Mouse (Mus musculus): ENCODE results near the gene H2al1b.
A peak's percentile ranks its signal among the peaks of the same experiment; 100 is the strongest.
"Not testable (repeated sequence)": the region's sequence is repeated elsewhere in the genome, so short reads cannot be mapped to it uniquely, and the experiment has no call there.

Gene H2al1b

GRCm38 (mm10) chrX:11302132-11302531 is at the start of gene H2al1b:
TSS of gene H2al1b (plus strand) at chrX:11302432.
- DNase-seq, result not testable (repeated sequence)

- DNase-seq, result peak in 1 of 2 experiments; percentile 42
Observed at GRCm38 (mm10) chrX:11254062-11254461, 48.2 kb upstream of the H2al1b start.

GRCm38 (mm10) chrX:11254521-11255207 is 47.6 kb upstream of the H2al1b start:
- peak in 1 of 2 experiments; percentile 12 for DNase-seq

GRCm38 (mm10) chrX:11255564-11256360 is 46.5 kb upstream of the H2al1b start:
- no peak for DNase-seq

- no peak for DNase-seq
Observed at GRCm38 (mm10) chrX:11264918-11265317, 37.3 kb upstream of the H2al1b start.

GRCm38 (mm10) chrX:11267791-11268190 is 34.4 kb upstream of the H2al1b start:
- DNase-seq, result peak; percentile 35 to 46

GRCm38 (mm10) chrX:11269074-11269473 is 33.2 kb upstream of the H2al1b start:
- DNase-seq, result no peak

GRCm38 (mm10) chrX:11273190-11273589 is 29.0 kb upstream of the H2al1b start:
- no peak for DNase-seq

GRCm38 (mm10) chrX:11277083-11277482 is 25.1 kb upstream of the H2al1b start:
- DNase-seq, result no peak

GRCm38 (mm10) chrX:11280741-11281140 is 21.5 kb upstream of the H2al1b start:
- no peak for DNase-seq

GRCm38 (mm10) chrX:11288306-11288882 is 13.8 kb upstream of the H2al1b start:
- peak; percentile 14 to 42 for DNase-seq

- no peak for DNase-seq
Observed at GRCm38 (mm10) chrX:11289244-11289643, 13.0 kb upstream of the H2al1b start.

- DNase-seq, result not testable (repeated sequence)
Observed at GRCm38 (mm10) chrX:11298957-11299356, 3.3 kb upstream of the H2al1b start, which contains the start of gene H2al1a. TSS of gene H2al1a (plus strand) at chrX:11299257.

GRCm38 (mm10) chrX:11305355-11305754 is 3.1 kb downstream of the H2al1b start, which contains the start of gene H2al1c:
TSS of gene H2al1c (plus strand) at chrX:11305655.
- not testable (repeated sequence) for DNase-seq

- not testable (repeated sequence) for DNase-seq
Observed at GRCm38 (mm10) chrX:11308524-11308923, 6.3 kb downstream of the H2al1b start, which contains the start of gene H2al1d. TSS of gene H2al1d (plus strand) at chrX:11308824.

- not testable (repeated sequence) for DNase-seq
Observed at GRCm38 (mm10) chrX:11311634-11312033, 9.4 kb downstream of the H2al1b start, which contains the start of gene H2al1e. TSS of gene H2al1e (plus strand) at chrX:11311934.

GRCm38 (mm10) chrX:11314858-11315257 is 12.6 kb downstream of the H2al1b start, which contains the start of gene H2al1f:
TSS of gene H2al1f (plus strand) at chrX:11315158.
- DNase-seq, result not testable (repeated sequence)

GRCm38 (mm10) chrX:11317956-11318355 is 15.7 kb downstream of the H2al1b start, which contains the start of gene H2al1g:
TSS of gene H2al1g (plus strand) at chrX:11318256.
- not testable (repeated sequence) for DNase-seq

GRCm38 (mm10) chrX:11321192-11321591 is 19.0 kb downstream of the H2al1b start, which contains the start of gene H2al1h:
TSS of gene H2al1h (plus strand) at chrX:11321492.
- not testable (repeated sequence) for DNase-seq

GRCm38 (mm10) chrX:11324359-11324758 is 22.1 kb downstream of the H2al1b start, which contains the start of gene H2al1i:
TSS of gene H2al1i (plus strand) at chrX:11324659.
- DNase-seq, result not testable (repeated sequence)

GRCm38 (mm10) chrX:11327522-11327921 is 25.3 kb downstream of the H2al1b start, which contains the start of gene H2al1j:
TSS of gene H2al1j (plus strand) at chrX:11327822.
- DNase-seq, result not testable (repeated sequence)

- DNase-seq, result no peak
Observed at GRCm38 (mm10) chrX:11345762-11346161, 43.5 kb downstream of the H2al1b start.

- DNase-seq, result no peak
Observed at GRCm38 (mm10) chrX:11346756-11347155, 44.5 kb downstream of the H2al1b start.
